Mouse (Mus musculus): ENCODE measurements around the gene Rad51. TPM values are rescaled to one million over a fixed set of nuclear protein-coding genes. Genes with fewer than 3 reads are reported as not detected.

Gene Rad51
- polyA plus RNA-seq, 1 experiment from 2014 or later: 8.3 TPM

DNA sequence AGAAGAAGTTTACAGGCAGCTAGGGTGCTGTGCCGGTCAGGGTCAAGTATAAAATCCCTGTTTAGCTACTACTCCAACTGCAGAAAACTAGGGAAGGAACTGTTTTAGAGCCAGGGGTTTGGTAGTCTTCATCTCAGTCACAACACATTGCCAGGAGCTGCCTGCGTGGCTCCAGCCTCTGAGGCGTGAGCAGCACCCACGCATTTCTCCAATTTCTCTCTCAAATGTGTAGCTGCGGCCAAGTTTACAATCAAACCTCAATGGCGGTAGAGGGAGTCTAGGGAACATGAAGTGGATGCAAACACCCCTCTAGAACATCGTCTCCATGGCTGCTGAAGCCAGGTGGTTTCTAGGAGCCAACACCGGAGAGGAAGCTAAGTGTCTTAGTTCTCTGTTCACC, 35.2 kb downstream of the Rad51 start:
- no peak overlapping the region for H3K4me3 ChIP-seq
- 95% methylated on average over 8 of the region's 8 CpGs for whole genome bisulfite sequencing
- no peak overlapping the region for H3K4me2 ChIP-seq
- no peaks in the 10 kb centered on the region for H3K9me3 ChIP-seq
- no peaks in the 10 kb centered on the region for H3K4me1 ChIP-seq (replicated peaks)
- peaks cover 95% of the 10 kb centered on the region for H3K36me3 ChIP-seq
- H3K9ac ChIP-seq: no peak overlapping the region
- H3K27me3 ChIP-seq: no peaks in the 10 kb centered on the region
- no peak overlapping the region for H3K27ac ChIP-seq (replicated peaks)
- ATAC-seq (ENCODE audit: low read depth): no peak

DNA sequence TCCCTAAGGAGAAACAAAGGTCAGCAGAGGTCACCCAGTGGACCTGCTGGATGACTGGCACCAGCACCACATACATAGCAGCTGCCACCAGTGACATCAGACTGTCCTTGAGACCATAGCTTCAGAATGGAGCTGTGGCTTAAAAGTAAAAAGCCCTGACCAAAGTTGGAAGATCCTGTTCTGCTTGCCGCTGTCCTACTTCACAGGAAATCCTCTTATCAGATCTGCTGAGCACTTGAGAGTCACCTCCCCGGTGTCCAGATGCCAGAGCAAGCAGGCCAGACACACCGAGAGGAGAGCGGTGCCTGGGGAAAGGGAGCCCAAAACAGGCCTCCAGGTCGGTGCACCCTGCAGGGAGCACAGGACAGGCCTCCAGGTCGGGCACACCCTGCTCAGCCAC, 39.7 kb downstream of the Rad51 start:
- Histone ChIP-seq H3K27me3 (no peaks in the 10 kb centered on the region), H3K27ac (replicated peaks) (no peak overlapping the region), H3K4me2 (no peak overlapping the region), H3K4me1 (replicated peaks) (peaks cover 19% of the 10 kb centered on the region), H3K9me3 (no peaks in the 10 kb centered on the region), H3K36me3 (peaks cover 70% of the 10 kb centered on the region), H3K9ac (no peak overlapping the region), H3K4me3 (no peak overlapping the region)
- 88% methylated on average over 6 of the region's 6 CpGs for WGBS
- ATAC-seq (ENCODE audit: low read depth): no peak

DNA sequence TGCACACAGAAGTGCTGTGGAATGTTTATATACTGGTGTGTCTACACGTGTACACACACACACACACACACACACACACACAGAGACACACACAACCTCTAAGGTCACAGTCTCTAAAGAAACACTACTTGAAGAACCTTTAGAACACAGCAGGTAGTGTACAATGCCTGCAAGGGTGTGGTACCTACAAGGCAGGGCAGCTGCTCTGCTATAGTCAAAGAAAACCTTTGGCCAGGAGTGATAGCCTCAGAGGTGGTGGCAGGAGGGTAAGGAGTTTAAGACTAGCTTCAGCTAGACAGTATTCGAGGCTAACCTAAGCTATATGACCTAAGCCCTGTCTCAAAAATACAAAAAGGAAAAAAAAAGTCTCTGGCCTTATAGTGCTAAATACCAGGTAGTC, 42.1 kb downstream of the Rad51 start:
- no peak for ATAC-seq (ENCODE audit: low read depth)
- H3K9ac ChIP-seq: no peak overlapping the region
- H3K4me2 ChIP-seq: no peak overlapping the region
- no peak overlapping the region for H3K4me3 ChIP-seq
- 82% methylated on average over 2 of the region's 2 CpGs for WGBS
- peaks cover 23% of the 10 kb centered on the region for H3K4me1 ChIP-seq (replicated peaks)
- H3K36me3 ChIP-seq: peaks cover 45% of the 10 kb centered on the region
- no peaks in the 10 kb centered on the region for H3K27me3 ChIP-seq
- H3K9me3 ChIP-seq: no peaks in the 10 kb centered on the region
- no peak overlapping the region for H3K27ac ChIP-seq (replicated peaks)

DNA sequence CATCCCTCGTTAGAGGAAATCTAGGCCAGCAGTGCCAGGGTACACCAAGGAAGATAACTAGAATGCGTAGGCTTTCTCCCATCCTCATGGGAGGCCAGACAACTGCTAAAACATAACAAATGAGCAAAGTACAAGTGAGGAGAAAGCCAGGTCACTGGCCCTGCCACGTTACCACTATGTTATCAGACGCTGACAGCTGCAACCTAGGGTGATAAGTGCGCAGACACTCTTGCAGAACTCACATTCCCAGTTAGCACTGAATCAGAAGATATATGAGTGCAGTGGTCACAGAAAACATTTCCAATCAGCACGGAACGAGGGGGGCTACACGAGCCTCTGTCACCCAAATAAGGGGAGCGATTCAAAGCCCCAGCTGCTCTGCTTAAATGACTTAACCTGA, 42.8 kb downstream of the Rad51 start:
- ATAC-seq (ENCODE audit: low read depth): no peak
- Histone ChIP-seq H3K27ac (replicated peaks) (no peak overlapping the region), H3K36me3 (peaks cover 38% of the 10 kb centered on the region), H3K4me2 (peak overlapping the region; percentile 98), H3K4me3 (peak overlapping the region; percentile 98), H3K4me1 (replicated peaks) (peaks cover 23% of the 10 kb centered on the region), H3K9ac (peak overlapping the region; percentile 22; the same call in 1 of the 2 replicates), H3K9me3 (no peaks in the 10 kb centered on the region), H3K27me3 (no peaks in the 10 kb centered on the region)
- 82% methylated on average over 9 of the region's 9 CpGs for WGBS

DNA sequence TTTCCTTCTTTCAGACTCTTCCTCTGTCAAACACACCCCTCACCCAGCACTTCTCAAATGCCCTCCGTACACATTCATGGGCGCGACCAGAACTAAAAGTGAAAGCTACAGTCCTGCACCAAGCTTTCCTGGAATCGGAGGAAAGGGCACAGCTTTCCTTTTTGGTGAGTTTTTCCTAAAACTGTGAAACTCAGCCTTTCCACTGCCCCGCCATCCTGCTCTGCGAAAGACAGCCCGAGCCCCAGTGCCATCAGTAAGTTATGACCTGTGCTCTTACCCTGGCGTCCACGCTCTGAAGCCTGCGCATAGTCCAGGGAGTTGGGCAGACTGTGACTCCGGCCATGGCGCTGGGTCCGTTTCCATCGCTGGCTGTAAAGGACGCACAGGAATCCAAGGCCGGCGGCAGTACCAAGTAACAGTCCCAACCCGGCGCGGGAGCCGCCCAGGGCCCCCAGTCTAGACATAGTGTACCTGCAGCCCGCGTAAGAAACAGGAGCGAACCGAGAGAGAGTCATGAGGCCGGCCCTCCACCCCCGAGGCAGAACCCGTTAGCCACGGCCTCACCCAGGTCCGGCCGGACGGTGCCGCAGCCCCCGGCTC, 43.6 kb downstream of the Rad51 start:
- H3K27me3 ChIP-seq: no peaks in the 10 kb centered on the region
- peak; percentile 72; the same call in 1 of the 2 replicates for ATAC-seq (ENCODE audit: low read depth)
- peak overlapping the region; percentile 98 for H3K4me3 ChIP-seq
- peak overlapping the region; percentile 98 for H3K4me2 ChIP-seq
- peak overlapping the region; percentile 92 for H3K9ac ChIP-seq
- peak overlapping the region; percentile 72 for H3K27ac ChIP-seq (replicated peaks)
- H3K36me3 ChIP-seq: peaks cover 30% of the 10 kb centered on the region
- H3K4me1 ChIP-seq (replicated peaks): peaks cover 23% of the 10 kb centered on the region
- H3K9me3 ChIP-seq: no peaks in the 10 kb centered on the region
- WGBS: 6% methylated on average over 34 of the region's 34 CpGs

DNA sequence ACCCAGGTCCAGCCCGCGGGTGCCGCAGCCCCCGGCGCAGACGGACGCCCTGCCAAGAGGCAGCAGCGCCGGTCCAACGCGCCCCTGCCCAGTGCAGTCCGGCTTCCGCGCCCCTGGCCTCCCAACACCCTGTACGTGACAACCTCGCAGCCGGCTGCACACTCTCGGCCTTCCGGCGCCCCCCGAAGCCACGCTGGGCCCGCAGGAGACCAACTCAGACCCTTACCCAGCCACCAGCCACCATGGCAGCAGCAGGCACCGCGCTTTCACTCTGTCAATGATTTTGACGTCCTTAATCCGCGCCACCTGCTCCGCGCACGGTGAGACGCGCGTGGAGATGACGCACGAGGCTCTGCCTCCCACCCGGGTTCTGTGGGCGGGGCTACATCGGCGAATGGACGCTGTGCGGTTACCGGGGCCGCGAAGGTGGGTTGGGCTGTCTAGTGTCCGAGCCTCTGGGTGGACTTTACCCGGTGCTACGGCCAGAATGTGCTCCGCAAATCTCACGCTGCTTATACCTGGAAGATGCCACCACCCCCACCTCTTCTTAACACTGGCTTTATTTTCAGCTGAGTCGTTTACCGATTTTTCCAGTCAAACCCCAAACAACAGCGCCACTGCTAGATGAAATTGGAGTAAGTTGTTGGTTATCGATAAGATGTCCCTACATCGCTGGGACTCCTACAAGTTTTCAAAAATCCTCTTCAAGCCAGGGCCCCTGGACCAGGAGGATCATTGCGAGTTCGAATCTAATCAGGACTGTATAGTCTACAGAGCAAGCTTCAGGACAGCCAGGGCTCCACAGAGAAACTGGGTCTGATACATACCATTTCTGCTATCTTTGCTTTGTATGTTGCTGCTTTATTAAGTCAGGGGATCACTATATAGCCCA, 44.3 kb downstream of the Rad51 start, which contains the start of gene Rmdn3:
TSS of gene Rmdn3 (minus strand) at position 354 of the 892 bp plus-strand sequence.
- Histone ChIP-seq H3K4me1 (replicated peaks) (peaks cover 23% of the 10 kb centered on the region), H3K36me3 (peaks cover 23% of the 10 kb centered on the region), H3K9ac (peak within 1 kb of the TSS; percentile 92), H3K27me3 (no peaks in the 10 kb centered on the region), H3K4me3 (peak within 1 kb of the TSS; percentile 98), H3K4me2 (peak within 1 kb of the TSS; percentile 98), H3K27ac (replicated peaks) (peak within 1 kb of the TSS; percentile 79), H3K9me3 (no peaks in the 10 kb centered on the region)
- WGBS: under 1% methylated on average over 53 of the region's 57 CpGs
- peak; percentile 90 for ATAC-seq (ENCODE audit: low read depth)

DNA sequence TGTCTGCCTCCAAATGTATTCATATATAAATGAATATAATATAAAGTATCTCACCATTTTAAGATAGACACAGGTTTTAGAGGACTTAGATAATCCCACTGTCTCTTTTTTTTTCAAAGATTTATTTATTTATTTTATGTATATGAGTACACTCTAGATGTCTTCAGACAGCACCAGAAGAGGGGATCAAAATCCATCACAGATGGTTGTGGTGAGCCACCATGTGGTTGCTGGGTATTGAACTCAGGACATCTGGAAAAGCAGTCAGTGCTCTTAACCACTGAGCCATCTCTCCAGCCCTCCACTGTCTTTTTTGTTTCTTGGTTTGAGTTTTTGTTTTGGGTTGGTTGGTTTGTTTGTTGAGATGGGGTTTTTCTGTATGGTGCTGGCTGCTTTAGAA, 45.2 kb downstream of the Rad51 start:
- no peaks in the 10 kb centered on the region for H3K9me3 ChIP-seq
- H3K9ac ChIP-seq: peak overlapping the region; percentile 92; the same call in 1 of the 2 replicates
- H3K27ac ChIP-seq (replicated peaks): no peak overlapping the region
- no peak for ATAC-seq (ENCODE audit: low read depth)
- H3K4me1 ChIP-seq (replicated peaks): peaks cover 23% of the 10 kb centered on the region
- 0 out of 2 replicates have a peak, but pooled peaks cover under 1% of the 10 kb centered on the region for H3K27me3 ChIP-seq
- peak overlapping the region; percentile 98 for H3K4me2 ChIP-seq
- H3K4me3 ChIP-seq: 0 out of 2 replicates have a peak overlapping the region, but pooled peaks have one; percentile 98
- H3K36me3 ChIP-seq: peaks cover 14% of the 10 kb centered on the region

DNA sequence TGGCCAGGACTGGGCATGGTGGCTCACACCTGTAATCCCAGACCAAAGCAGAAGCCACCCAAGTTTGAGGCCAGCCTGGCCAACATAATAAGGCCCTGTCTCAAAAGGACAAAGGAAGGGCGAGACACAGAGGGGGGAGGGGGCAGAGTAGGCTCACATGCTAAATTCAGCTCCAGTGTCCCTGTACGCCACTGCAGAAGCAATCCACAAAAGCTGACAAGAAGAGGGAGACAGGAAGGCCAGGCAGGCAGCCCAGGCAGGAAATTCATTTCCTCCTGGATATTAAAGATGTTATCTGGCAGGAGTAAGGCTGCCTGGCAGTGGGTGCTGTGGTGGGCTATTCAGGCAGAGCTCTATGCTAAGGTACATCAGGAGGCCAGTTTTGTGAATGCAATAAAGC, 48.7 kb downstream of the Rad51 start:
- H3K9me3 ChIP-seq: no peaks in the 10 kb centered on the region
- no peaks in the 10 kb centered on the region for H3K36me3 ChIP-seq
- ATAC-seq (ENCODE audit: low read depth): no peak
- no peak overlapping the region for H3K27ac ChIP-seq (replicated peaks)
- peaks cover 31% of the 10 kb centered on the region for H3K27me3 ChIP-seq
- WGBS: 12% methylated on average over 2 of the region's 2 CpGs
- no peak overlapping the region for H3K4me2 ChIP-seq
- no peak overlapping the region for H3K4me3 ChIP-seq
- H3K9ac ChIP-seq: 0 out of 2 replicates have a peak overlapping the region, but pooled peaks have one; percentile 22
- peaks cover 6% of the 10 kb centered on the region for H3K4me1 ChIP-seq (replicated peaks)

DNA sequence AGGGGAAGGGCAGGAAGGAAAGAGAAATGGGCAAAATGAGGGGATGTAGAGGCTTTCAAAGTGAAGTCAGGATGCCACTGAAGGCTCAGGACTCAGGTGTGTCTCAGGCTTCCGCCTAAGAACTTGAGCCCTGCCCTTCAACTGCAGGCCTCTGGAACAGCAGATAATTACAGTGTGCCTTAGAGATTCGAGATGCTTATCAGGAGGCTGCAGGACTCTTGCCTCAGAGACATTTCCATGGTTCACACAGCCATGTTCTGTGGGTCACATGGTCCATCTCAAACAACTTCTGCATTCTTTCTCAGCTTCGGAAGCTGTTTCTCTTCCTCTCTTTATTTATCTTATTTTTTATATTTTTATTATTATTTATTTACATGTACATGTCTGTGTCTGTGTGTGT, 50.5 kb downstream of the Rad51 start:
- Histone ChIP-seq H3K36me3 (no peaks in the 10 kb centered on the region), H3K4me3 (no peak overlapping the region), H3K9ac (no peak overlapping the region), H3K4me1 (replicated peaks) (peaks cover 17% of the 10 kb centered on the region), H3K9me3 (no peaks in the 10 kb centered on the region), H3K4me2 (no peak overlapping the region), H3K27me3 (peaks cover 50% of the 10 kb centered on the region), H3K27ac (replicated peaks) (no peak overlapping the region)
- WGBS: 69% methylated on average over 3 of the region's 3 CpGs
- no peak for ATAC-seq (ENCODE audit: low read depth)

DNA sequence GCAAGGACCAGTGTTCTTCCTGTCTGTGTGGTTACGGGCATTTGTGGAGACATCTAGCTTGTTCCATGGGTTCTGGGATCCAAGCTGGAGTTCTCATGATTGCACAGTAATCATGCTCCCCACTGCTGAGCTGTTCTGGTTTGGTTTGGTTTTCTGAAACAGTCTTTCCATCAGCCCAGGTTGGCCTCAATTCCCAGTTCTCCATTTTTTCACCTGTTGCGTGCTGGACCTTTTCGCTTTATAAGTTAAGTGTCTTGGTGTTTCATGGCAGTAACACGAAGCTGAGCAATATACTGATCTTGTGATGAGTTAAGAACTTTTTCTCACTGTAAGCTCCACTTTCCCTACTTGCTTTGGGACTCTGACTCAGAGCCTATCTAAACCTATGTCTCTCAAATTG, 51.4 kb downstream of the Rad51 start:
- Histone ChIP-seq H3K27me3 (peaks cover 59% of the 10 kb centered on the region), H3K9me3 (no peaks in the 10 kb centered on the region)
- WGBS: 87% methylated on average over 4 of the region's 4 CpGs

DNA sequence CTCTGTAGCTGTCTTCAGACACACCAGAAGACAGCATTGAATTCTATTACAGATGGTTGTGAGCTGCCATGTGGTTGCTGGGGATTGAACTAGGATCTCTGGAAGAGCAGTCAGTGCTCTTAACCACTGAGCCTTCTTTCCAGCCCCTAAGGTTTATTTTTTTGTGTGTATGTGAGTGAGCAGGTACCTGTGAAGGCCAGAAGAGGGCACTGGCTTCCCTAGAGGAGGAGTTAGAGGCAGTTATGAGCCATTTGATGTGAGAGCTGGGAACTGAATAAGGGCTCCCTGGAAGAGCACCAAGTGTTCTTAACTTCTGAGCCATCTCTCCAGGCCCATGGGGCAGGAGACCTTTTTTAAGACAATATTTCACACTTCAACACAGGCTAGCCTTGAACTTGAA, 52.8 kb downstream of the Rad51 start:
- H3K4me2 ChIP-seq: no peak overlapping the region
- H3K9ac ChIP-seq: no peak overlapping the region
- H3K4me3 ChIP-seq: no peak overlapping the region
- no peaks in the 10 kb centered on the region for H3K36me3 ChIP-seq
- ATAC-seq (ENCODE audit: low read depth): no peak
- peaks cover 67% of the 10 kb centered on the region for H3K27me3 ChIP-seq
- peaks cover 17% of the 10 kb centered on the region for H3K4me1 ChIP-seq (replicated peaks)
- H3K27ac ChIP-seq (replicated peaks): no peak overlapping the region
- H3K9me3 ChIP-seq: no peaks in the 10 kb centered on the region

More for the DNA sequence above, 51.4 kb downstream of the Rad51 start:
- Histone ChIP-seq H3K4me1 (replicated peaks) (peaks cover 17% of the 10 kb centered on the region), H3K36me3 (no peaks in the 10 kb centered on the region), H3K4me2 (no peak overlapping the region), H3K27ac (replicated peaks) (no peak overlapping the region), H3K4me3 (no peak overlapping the region), H3K9ac (no peak overlapping the region)
- no peak for ATAC-seq (ENCODE audit: low read depth)
